Mouse (Mus musculus) ES-Bruce4 (cell line): ENCODE measurements at regions not wholly inside any gene's neighbourhood (a gene's known extent, or its start where the extent isn't known, plus 50 kb on each side); places are given as distances from the start of the nearest gene placed in this dataset.

ENCODE experiments used
- CTCF ChIP-seq: IDR thresholded peaks from one replicate; pipeline ENCODE4 v1.8.1; 2011; ENCODE audit warnings: low read depth, low read length
- EP300 ChIP-seq: IDR thresholded peaks from 2 replicates; pipeline ENCODE4 v1.6.1; 2011; ENCODE audit warnings: low read depth, low read length; ENCODE audit not compliant: insufficient read depth

GRCm38 (mm10) chr5:74834401-74834800 is 131.7 kb upstream of the Lnx1 start:
- TF ChIP-seq CTCF (no peak), EP300 (no peak)
